Mouse (Mus musculus): ENCODE results near the gene Lekr1.

Lekr1 gene

DNA sequence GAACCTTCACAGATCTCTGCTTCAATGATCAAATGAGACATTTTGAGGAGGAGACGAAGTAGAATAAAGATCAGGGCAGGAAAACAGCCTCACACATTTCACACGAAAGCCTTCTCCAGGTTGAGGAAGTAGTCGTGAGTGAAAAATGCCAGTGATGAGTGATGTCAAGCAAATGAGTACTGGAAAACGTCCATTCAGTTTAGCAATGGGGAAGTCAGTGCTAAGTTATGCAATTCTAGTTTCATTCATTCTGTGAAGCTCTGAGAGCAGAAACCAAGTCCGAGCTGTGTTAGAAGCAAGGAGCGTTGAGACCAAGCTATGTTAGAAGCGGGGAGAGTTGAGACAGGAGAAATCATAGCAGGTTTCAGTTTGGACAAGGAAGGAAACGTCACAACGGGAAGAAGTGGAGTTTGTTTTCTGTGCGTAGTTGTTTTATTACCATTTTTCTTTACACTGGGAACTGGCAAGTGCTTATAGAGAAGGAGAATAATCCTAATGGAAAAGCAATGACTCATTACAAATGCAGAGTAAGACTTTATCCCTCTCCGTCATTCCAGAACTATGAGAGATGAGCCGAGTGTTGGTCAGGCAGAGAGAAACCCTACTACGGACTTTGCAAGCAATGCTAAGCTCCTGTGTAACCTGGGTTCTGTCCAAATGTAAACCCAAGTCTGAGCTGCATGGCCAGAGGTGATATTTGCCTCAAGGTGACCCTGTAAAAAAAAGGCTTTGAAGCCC is 207.2 kb downstream of the Lekr1 start:
- no peak for DNase-seq (ENCODE audit: low spot score)

Measured in urinary bladder, postnatal 10 days (tissue).